Mouse (Mus musculus) E14TG2a.4 (cell line): ENCODE measurements at regions not wholly inside any gene's neighbourhood (a gene's known extent, or its start where the extent isn't known, plus 50 kb on each side); places are given as distances from the start of the nearest gene placed in this dataset.

Source experiments
- CTCF ChIP-seq: conservative IDR thresholded peaks from 2 replicates; pipeline ENCODE4 v1.5.1; 2014; ENCODE audit warnings: low read length
- NANOG ChIP-seq: IDR thresholded peaks from 2 replicates; pipeline ENCODE4 v1.6.1; 2014; ENCODE audit warnings: borderline replicate concordance, low read length, mixed read lengths
- POU5F1 ChIP-seq: IDR thresholded peaks from 2 replicates; pipeline ENCODE4 v1.6.1; 2014; ENCODE audit warnings: low read length, borderline replicate concordance

DNA sequence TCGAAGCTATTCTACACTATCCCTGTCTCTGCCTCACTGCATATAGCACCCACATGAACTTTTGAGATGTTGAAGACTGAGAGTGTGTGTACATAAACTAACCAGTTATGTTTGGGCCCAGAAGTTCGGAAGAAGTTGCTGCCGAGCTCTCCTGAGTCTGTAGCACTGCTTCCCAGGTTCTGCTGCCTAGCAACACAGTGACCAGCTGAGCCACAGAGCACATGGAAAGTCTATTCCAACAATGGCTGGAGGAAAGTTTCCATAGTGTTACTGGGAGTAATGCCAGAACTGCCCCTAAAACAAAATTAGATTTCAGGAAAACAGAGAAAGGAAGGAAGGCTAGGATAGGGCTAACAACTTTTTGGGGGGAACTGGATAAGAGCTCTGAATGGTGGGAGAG is 489.2 kb upstream of the Marcks start:
- no peak for TF ChIP-seq NANOG
- no peak for TF ChIP-seq CTCF
- TF ChIP-seq POU5F1: no peak
